Comparison of ENCODE assay signal across 8 mouse cellular contexts in genomic region chr13:41250318-41250981, GRCm38 (mm10). TPM values are rescaled to one million over a fixed set of nuclear protein-coding genes. Genes with fewer than 3 reads are reported as not detected.
DNase-seq lines count a peak whose midpoint lies in the region; ATAC-seq and TF ChIP-seq lines count a peak whose summit lies in the region.

No protein-coding gene starts in this region.

- ATAC-seq in forebrain, postnatal 0 days: no peak
- no peak for ATAC-seq in liver, embryonic 11.5 days (replicated peaks; ENCODE audit: low FRiP score)
- no peak; the same call in 1 of the 2 replicates for ATAC-seq in erythroid progenitor cell, adult 5-6 weeks (replicated peaks; ENCODE audit: low FRiP score, poor library complexity, severe bottlenecking)

- no peak for TF ChIP-seq POLR2A in small intestine, adult 2 months (IDR thresholded peaks at IDR 0.05; ENCODE audit: low read depth, low read length)

- H3K9ac ChIP-seq in forebrain, postnatal 0 days: peak overlapping the region; percentile 93
- peak overlapping the region; percentile 68 for H3K9ac ChIP-seq in liver, embryonic 11.5 days (ENCODE audit: low read depth, low read length)

- TF ChIP-seq CTCF in forebrain, postnatal 0 days (IDR thresholded peaks at IDR 0.05; ENCODE audit: low read depth): no peak
- TF ChIP-seq CTCF in small intestine, adult 2 months (IDR thresholded peaks at IDR 0.05; ENCODE audit: extremely low read depth, insufficient read length, insufficient replicate concordance, low read depth, low read length): no peak; the same call in 1 of the 2 replicates

- 0 out of 2 replicates have a peak, but pooled peaks cover 4% of the 10 kb centered on the region for H3K4me1 ChIP-seq in forebrain, postnatal 0 days (ENCODE audit: insufficient read depth)
- H3K4me1 ChIP-seq in liver, embryonic 11.5 days (replicated peaks; ENCODE audit: control insufficient read depth, insufficient read depth, low read length): peaks cover 12% of the 10 kb centered on the region
- peaks cover 6% of the 10 kb centered on the region; the same call in 1 of the 2 replicates for H3K4me1 ChIP-seq in small intestine, adult 2 months (ENCODE audit: control insufficient read depth, insufficient read depth, insufficient read length, low read length)

- H3K4me2 ChIP-seq in forebrain, postnatal 0 days (ENCODE audit: low read depth): peak overlapping the region; percentile 67
- peak overlapping the region; percentile 82 for H3K4me2 ChIP-seq in liver, embryonic 11.5 days

- peak overlapping the region; percentile 89 for H3K27ac ChIP-seq in forebrain, postnatal 0 days (ENCODE audit: low read depth, low read length)
- peak overlapping the region; percentile 84 for H3K27ac ChIP-seq in liver, embryonic 11.5 days (ENCODE audit: low read depth, low read length)
- no peak overlapping the region for H3K27ac ChIP-seq in small intestine, adult 2 months (ENCODE audit: insufficient read depth, low read depth, low read length)

- no peaks in the 10 kb centered on the region for H3K27me3 ChIP-seq in forebrain, postnatal 0 days (ENCODE audit: insufficient read depth, low read length)
- H3K27me3 ChIP-seq in liver, embryonic 11.5 days (replicated peaks; ENCODE audit: control insufficient read depth, insufficient read depth, low read length): no peaks in the 10 kb centered on the region
- H3K27me3 ChIP-seq in small intestine, adult 2 months (ENCODE audit: control insufficient read depth, insufficient read depth, low read length): no peaks in the 10 kb centered on the region

- 2% methylated on average over 27 of the region's 27 CpGs for whole genome bisulfite sequencing in forebrain, postnatal 0 days
- WGBS in liver, embryonic 11.5 days: under 1% methylated on average over 27 of the region's 27 CpGs
- 1% methylated on average over 27 of the region's 27 CpGs for WGBS in small intestine, adult 2 months

- peak; percentile 30 to 36 for DNase-seq in frontal cortex, postnatal 36 days (ENCODE audit: low spot score in 2 of 2)
- DNase-seq in frontal cortex, postnatal 14 days (ENCODE audit: low spot score in 2 of 2): no peak
- DNase-seq in thymus, postnatal 0 days (ENCODE audit: low spot score): peak; percentile 38
- DNase-seq in thymus, postnatal 36 days: no peak
- DNase-seq in forebrain, postnatal 0 days: peak; percentile 44
- no peak for DNase-seq in liver, embryonic 11.5 days (ENCODE audit: low spot score)

- no peaks in the 10 kb centered on the region for H3K9me3 ChIP-seq in forebrain, postnatal 0 days (ENCODE audit: low read length)
- no peaks in the 10 kb centered on the region for H3K9me3 ChIP-seq in liver, embryonic 11.5 days (ENCODE audit: control insufficient read depth, low read length)

- H3K4me3 ChIP-seq in forebrain, postnatal 0 days (ENCODE audit: low read depth, low read length): peak overlapping the region; percentile 87
- peak overlapping the region; percentile 88 for H3K4me3 ChIP-seq in liver, embryonic 11.5 days (ENCODE audit: low read depth, low read length)
- H3K4me3 ChIP-seq in small intestine, adult 2 months (ENCODE audit: low read depth, low read length): peak overlapping the region; percentile 92

- H3K36me3 ChIP-seq in forebrain, postnatal 0 days (ENCODE audit: insufficient read depth): no peaks in the 10 kb centered on the region
- H3K36me3 ChIP-seq in liver, embryonic 11.5 days (ENCODE audit: control insufficient read depth, insufficient read depth, low read length): no peaks in the 10 kb centered on the region
- no peaks in the 10 kb centered on the region for H3K36me3 ChIP-seq in small intestine, adult 2 months (ENCODE audit: control insufficient read depth, insufficient read depth, low read length)

RNA-seq across cellular contexts. Expression of gene Smim13, which starts 0.8 kb away (rescaled TPM):
- 12.4 and 14.6 TPM in 2 replicates for polyA plus RNA-seq in thymus, postnatal 0 days (2015; fragmentation: Nextera tagmentation; extraction: Ambion mirVana)
- 53.2 and 58.1 TPM in 2 replicates for total RNA-seq in forebrain, postnatal 0 days (2014; rRNA removed)
- polyA plus RNA-seq in forebrain, postnatal 0 days (2015; fragmentation: Nextera tagmentation; extraction: Ambion mirVana): 21.6 and 28.1 TPM in 2 replicates
- 12.6 and 16.9 TPM in 2 replicates for polyA plus RNA-seq in liver, embryonic 11.5 days (2014; fragmentation: Nextera tagmentation; extraction: Ambion mirVana)
- 1.8 and 1.9 TPM in 2 replicates for polyA plus RNA-seq in small intestine, adult 2 months (2012; rRNA removed)
- 0.84 and 2.2 TPM in 2 replicates for total RNA-seq in erythroid progenitor cell, adult 5-6 weeks (2015; ENCODE audit: low replicate concordance)
- total RNA-seq in erythroid progenitor cell, adult 5-6 weeks (2017; ENCODE audit: low replicate concordance): 2.8 and 5.4 TPM in 2 replicates

RNA-seq across cellular contexts. Expression of gene Gm17364, which starts 23.3 kb away (rescaled TPM):
- not detected in 2 replicates for polyA plus RNA-seq in thymus, postnatal 0 days (2015; fragmentation: Nextera tagmentation; extraction: Ambion mirVana)
- not detected in 2 replicates for total RNA-seq in forebrain, postnatal 0 days (2014; rRNA removed)
- polyA plus RNA-seq in forebrain, postnatal 0 days (2015; fragmentation: Nextera tagmentation; extraction: Ambion mirVana): not detected in 2 replicates
- not detected in 2 replicates for polyA plus RNA-seq in liver, embryonic 11.5 days (2014; fragmentation: Nextera tagmentation; extraction: Ambion mirVana)
- not detected in 2 replicates for polyA plus RNA-seq in small intestine, adult 2 months (2012; rRNA removed)
- not detected in 2 replicates for total RNA-seq in erythroid progenitor cell, adult 5-6 weeks (2015; ENCODE audit: low replicate concordance)
- not detected in 2 replicates for total RNA-seq in erythroid progenitor cell, adult 5-6 weeks (2017; ENCODE audit: low replicate concordance)

RNA-seq across cellular contexts. Expression of gene Elovl2, which starts 30.2 kb away (rescaled TPM):
- polyA plus RNA-seq in thymus, postnatal 0 days (2015; fragmentation: Nextera tagmentation; extraction: Ambion mirVana): 0.08 and 0.27 TPM in 2 replicates
- total RNA-seq in forebrain, postnatal 0 days (2014; rRNA removed): 24.0 and 30.0 TPM in 2 replicates
- polyA plus RNA-seq in forebrain, postnatal 0 days (2015; fragmentation: Nextera tagmentation; extraction: Ambion mirVana): 24.6 and 31.5 TPM in 2 replicates
- 32.5 and 38.1 TPM in 2 replicates for polyA plus RNA-seq in liver, embryonic 11.5 days (2014; fragmentation: Nextera tagmentation; extraction: Ambion mirVana)
- polyA plus RNA-seq in small intestine, adult 2 months (2012; rRNA removed): 0.05 and 0.08 TPM in 2 replicates
- total RNA-seq in erythroid progenitor cell, adult 5-6 weeks (2015; ENCODE audit: low replicate concordance): not detected in 2 replicates
- total RNA-seq in erythroid progenitor cell, adult 5-6 weeks (2017; ENCODE audit: low replicate concordance): not detected in 2 replicates

Comparison
In these comparisons a context has a peak if more than half of its experiments do, and no peak if none do; other contexts are left out.
1. DNase-seq: peak in frontal cortex, postnatal 36 days (2 of 2), thymus, postnatal 0 days (single experiment) and forebrain, postnatal 0 days (single experiment); none in frontal cortex, postnatal 14 days (0 of 2), thymus, postnatal 36 days (0 of 2) and liver, embryonic 11.5 days (single experiment).
2. RNA of gene Elovl2, which starts 30.2 kb away (polyA plus RNA-seq): 32.5 to 38.1 TPM in liver, embryonic 11.5 days and 24.6 to 31.5 TPM in forebrain, postnatal 0 days; 0.08 to 0.27 TPM in thymus, postnatal 0 days and 0.05 to 0.08 TPM in small intestine, adult 2 months; every median in the first group is over 10 times any median in the second.
3. Peak in every context shown above with its lines, with median percentiles within 50 percentile points of each other: H3K4me3 ChIP-seq.